Mouse (Mus musculus) skeletal muscle tissue, adult 2 months (tissue): Measurements from ENCODE around the gene Tgfbrap1.
"Not testable (repeated sequence)": the region's sequence is repeated elsewhere in the genome, so short reads cannot be mapped to it uniquely, and the experiment has no call there.

Experiments used
- DNase-seq: peaks from one replicate; pipeline ENCODE4 v3.0.0-alpha.2; 2012; ENCODE audit warnings: low read depth, low spot score

Tgfbrap1 gene

DNA sequence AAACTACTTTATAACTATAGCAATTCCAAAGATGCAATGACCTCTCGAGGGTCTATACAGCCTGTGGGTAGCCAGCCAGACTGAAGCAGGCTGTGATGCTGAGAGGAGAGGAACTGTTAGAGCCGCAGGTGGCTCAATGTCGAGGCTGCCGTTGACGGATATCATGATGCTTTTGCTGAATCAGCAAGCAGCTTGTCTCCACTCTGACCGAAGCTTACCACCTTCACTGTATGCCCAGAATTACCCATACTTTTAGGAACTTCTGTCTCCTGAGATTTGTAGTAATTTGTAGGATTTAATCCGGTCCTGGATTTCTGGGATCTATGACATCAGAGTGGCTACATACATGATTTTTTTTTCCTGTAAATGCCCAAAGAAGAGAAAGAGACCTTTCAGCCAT, 62.4 kb downstream of the Tgfbrap1 start:
- DNase-seq = no peak

DNA sequence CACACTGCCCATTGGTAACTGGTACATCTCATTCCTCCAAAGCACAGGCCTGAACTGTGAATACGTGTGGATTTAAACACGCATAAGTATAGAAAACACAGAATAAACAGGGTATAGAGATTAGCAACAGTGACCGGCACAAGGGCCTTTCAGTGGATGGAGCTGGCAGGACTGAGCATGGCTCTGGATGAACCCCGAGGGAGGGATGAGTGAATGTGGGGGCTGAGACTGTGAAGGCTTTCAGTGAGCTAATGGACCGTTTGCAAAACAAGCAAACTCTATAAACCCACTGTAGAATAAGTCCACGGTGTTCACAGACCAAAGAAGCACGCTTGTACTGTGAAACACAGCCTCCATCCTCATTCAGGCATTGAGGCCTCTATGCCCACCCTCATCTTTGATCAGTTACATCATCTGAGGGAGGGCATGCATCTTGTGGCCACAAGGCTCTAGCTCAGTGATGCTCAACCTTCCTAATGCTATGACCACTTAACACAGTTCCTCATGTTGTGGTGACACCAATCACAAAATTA, 83.2 kb downstream of the Tgfbrap1 start:
- DNase-seq = not testable (repeated sequence)

DNA sequence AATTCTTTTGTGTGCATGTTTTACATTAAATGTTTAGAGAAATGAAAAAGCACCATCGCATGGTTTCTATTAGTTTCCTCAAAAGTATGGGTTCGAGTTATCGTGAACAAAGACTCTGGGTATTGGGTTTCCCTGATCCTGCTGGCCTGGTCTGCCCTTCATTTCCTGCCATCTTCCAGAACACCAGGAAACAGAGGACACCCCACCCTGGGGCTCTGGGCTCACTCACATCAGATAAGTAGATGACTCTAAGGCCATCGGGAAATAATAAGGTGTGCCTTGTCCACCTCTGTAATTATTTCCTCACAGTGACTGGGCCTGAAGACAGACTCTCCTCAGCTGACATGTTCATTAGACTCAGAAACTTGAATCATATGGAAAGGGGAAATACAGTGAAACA, 88.0 kb downstream of the Tgfbrap1 start:
- DNase-seq = no peak

DNA sequence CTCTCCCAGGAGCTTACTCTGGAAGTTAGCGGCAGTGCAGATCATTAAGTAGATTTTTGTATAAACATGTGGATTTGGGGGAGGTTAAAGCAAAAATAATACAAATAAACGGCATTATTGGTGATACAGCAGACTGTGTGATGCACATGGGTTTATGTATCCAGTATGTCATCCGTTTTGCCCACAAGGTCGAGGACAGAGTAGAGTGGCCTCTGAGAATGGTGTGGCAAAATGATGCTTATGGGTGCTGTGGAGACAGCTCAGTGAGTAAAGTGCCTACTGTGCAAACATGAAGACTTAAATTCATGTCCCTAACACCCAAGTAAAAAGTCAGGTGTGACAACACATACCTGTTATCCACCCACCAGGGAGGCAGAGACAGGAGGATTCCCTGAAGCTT, 91.9 kb downstream of the Tgfbrap1 start:
- no peak for DNase-seq

DNA sequence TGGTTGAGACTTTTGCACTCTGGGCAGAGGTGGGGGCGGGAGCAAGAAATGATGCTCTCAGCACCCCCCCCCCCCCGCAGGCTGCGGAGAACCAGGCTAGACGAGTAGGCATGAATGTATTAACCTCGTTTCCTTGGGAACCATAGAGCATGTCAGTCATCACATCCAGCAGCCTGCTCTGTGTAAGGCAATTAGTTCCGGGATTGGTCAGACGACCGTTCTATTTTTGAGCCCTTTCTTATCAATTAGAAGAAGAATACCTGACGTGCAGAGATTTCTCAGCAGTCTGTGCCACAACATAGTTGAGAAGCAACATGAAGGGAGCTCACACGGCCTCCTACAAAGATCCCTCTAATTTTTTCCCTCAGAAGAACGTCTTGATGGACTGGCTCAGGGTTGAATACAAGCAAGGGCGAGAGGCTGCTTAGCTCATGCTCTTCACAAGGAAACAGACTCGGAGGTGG, 92.4 kb downstream of the Tgfbrap1 start:
- DNase-seq = no peak
